Mouse (Mus musculus) liver, adult (tissue): ENCODE data around the gene Naf1.

Experiments
- GATA4 ChIP-seq: IDR thresholded peaks from 2 replicates; pipeline ENCODE4 v1.6.1; 2014; ENCODE audit warnings: mild to moderate bottlenecking, low read length; ENCODE audit not compliant: insufficient replicate concordance

Naf1 gene

DNA sequence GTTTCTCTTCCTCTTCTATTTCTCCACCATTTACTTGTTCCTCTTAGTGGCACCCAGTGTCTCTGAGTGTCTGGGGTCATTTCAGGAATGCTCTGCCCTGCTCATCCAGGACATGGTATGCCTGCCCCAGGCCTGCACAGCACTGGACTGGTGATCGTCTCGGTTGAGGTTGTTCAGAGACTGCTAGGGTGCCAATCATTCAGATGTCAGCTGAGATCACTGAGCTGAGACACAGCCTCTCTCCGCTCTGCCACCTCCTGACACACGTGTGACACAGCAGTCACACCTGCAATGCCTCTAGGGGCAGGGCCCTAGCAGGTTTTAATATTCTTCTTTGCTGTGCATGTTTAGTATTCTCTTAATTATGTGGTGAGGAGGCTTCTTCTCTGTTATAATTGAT, 58.5 kb downstream of the Naf1 start:
- TF ChIP-seq GATA4, result no peak

DNA sequence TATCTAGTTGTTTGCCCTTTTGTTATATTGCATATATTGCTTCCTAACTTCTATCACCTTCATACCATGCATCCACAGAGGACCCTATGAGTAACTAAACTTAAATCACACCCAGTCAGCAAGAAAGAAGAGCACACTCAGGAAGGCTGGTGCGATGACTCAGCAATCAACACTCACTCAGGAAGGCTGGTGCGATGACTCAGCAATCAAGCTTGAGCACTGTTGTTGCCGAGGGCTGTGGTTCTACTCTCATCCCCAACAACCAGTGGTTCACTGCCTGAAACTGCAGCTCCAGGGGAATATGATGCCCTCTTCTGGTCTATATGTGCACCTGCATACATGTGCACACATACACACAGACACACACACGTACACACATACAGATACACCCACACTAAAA, 73.7 kb downstream of the Naf1 start:
- TF ChIP-seq GATA4, result no peak

DNA sequence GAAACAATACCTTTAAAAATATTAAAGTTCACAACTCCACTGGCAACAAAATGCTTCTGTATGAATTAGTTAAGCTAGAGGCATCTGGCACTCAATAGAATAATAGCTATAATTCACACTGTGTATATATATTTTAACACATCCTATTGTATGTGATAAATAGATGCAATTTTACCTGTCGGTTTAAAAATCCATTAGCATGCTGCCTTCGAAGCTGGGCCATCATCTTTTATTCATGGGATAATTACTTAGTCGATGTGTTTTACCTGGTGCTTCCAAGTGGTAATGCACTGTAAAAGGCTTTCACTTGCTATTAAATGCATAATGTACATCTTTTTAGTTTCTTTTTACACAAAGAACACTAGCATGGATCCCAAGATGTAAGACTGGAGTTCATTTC, 76.2 kb downstream of the Naf1 start:
- TF ChIP-seq GATA4, result no peak
